Mouse (Mus musculus) heart, postnatal 4 days (tissue): ENCODE results near the gene Cog4. TPM values are rescaled to one million over a fixed set of nuclear protein-coding genes. Genes with fewer than 3 reads are reported as not detected.
A peak's percentile ranks its signal among the peaks of the same experiment; 100 is the strongest.

Source experiments
- DNase-seq: peaks from one replicate; pipeline ENCODE4 v3.0.0; 2021
- total RNA-seq, 2 experiments: library from RNA; stranded (reverse); gene quantifications; 2 replicates each; pipeline ENCODE4 v1.2.3; 2021

The Cog4 gene
- total RNA-seq: 10 to 100 TPM; 49.8 to 50.5 TPM

DNA sequence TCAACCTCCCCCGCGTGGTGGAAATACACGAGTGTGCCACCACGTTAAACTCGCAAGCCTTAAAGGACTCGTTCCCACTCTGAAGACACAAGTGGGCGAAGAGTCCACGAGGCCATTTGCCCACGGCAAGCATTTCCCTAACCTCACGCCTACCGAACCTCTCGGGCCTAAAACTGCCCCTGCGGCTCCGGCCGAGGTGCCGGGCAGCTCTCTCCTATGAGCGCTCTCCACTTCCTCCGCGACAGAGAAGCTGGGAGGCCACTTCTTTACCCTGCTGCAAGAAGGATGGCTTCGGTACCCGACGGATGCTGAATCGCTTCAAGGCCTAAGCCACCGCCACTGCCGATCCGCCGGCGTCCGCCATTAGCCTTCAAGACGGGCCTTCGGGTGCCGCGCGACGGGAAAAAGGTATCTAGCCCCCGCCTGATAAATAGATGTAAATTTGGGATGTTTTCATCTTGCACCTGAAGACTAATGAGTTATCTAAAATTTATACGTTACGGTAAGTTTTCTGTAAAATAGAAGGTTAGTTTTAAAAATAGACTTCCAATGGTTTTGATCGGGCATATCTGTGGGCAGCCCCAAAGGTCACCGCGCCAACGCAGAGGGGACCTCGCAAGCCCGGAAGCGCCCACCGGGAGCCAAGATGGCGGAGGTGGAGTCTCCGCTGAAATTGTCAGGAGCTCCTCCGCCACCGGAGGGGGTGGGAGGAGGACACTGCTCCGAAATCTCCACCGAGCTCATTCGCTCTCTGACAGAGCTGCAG, at the start of gene Cog4, which contains the start of gene Sf3b3:
Gene Cog4, plus strand, starts transcription at position 196 of the 766 bp plus-strand sequence.
Gene Sf3b3, minus strand, starts transcription at position 383 of the 766 bp plus-strand sequence.
- DNase-seq: peak; percentile 88

GRCm38 (mm10) chr8:110797086-110797485, 49.3 kb upstream of the Cog4 start:
- DNase-seq: no peak

GRCm38 (mm10) chr8:110802988-110803387, 43.4 kb upstream of the Cog4 start:
- DNase-seq: no peak

DNA sequence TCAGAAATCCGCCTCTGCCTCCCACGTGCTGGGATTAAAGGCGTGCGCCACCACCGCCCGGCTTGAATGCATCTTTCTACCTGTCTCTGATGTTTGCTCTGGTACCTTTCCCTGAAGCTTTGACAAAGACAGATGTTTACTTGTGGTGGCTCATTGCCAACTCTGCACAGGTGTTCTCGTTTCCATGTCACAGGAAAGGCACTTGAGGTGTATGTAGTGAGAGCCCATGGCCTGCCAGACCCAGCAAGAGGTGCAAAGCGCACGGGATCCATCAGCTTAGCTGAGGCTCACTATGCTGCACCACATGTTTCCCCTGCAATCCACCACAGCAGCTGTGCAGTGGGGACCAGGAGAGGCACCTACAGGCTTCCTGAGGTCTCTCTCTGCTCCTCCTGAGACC, 42.5 kb upstream of the Cog4 start:
- no peak for DNase-seq

DNA sequence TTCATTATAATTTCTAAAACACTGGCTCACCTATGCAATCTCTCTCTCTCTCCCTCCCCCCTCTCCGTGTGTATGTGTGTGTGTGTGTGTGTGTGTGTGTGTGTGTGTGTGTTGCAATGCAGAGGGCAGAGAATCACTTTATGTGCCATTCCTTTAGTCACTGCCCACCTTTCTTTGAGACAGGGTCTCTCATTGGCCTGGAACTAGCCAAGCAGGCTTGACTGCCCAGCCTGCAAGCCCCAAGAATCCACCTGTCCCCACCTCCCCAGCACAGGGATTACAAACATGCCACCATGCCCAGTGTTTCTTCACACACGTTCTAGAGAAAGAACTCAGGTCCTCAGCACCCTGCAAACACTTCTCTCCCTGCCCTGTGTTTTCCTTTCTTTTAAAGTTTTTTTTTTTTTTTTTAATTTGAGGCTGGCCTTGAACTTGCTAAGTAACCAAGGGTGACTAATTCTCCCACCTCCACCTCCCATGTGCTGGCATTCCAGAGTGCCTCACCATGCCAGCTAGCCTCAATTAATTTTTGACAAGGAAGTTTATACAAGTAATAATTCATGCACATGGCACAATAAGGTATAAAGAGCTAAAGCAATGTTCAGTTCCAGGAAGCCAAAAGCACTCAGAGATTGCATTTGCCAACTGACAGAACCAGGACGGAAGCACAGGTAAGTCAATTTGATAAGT, 41.4 kb upstream of the Cog4 start:
- no peak for DNase-seq

DNA sequence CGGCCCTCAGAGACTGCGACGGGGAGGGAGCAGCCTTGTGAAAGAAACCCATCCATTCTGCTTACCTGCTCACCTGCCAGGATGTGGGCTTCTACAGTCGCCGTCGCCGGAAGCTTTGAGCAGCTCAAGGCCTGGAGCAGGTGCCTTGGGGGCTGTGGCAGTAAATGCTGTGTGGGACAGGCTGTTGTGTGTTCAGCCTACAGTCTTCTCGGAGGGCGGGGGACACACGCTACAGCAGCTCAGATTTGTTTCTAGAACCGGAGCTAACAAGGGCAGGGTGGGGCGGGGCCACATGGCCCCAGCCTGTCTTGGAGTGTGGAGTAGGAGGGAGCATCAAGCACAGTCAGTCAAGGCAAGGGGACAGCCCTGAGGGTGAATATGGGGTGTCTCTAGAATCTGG, 40.7 kb upstream of the Cog4 start, which contains the start of gene Il34:
Gene Il34, minus strand, starts transcription at position 256 of the 400 bp plus-strand sequence.
- no peak for DNase-seq

DNA sequence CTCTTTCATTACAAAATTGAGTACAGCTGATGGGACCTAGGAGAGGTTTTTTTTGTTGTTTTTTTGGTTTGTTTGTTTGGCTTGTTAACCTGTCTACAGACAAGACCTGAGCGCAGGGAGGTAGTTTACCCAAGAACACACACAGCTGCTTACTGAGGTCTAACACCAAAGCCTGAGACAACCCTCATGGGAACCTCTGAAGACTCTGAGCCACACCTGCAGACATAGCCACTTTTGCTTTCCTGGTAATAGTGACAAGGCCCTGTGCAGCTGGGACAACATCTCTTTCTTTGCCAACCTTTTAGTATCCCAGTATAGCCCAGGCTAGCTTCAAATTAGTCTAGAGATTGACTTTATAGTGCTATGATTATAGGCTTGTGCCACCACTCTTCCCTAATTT, 40.3 kb upstream of the Cog4 start:
- DNase-seq: no peak

DNA sequence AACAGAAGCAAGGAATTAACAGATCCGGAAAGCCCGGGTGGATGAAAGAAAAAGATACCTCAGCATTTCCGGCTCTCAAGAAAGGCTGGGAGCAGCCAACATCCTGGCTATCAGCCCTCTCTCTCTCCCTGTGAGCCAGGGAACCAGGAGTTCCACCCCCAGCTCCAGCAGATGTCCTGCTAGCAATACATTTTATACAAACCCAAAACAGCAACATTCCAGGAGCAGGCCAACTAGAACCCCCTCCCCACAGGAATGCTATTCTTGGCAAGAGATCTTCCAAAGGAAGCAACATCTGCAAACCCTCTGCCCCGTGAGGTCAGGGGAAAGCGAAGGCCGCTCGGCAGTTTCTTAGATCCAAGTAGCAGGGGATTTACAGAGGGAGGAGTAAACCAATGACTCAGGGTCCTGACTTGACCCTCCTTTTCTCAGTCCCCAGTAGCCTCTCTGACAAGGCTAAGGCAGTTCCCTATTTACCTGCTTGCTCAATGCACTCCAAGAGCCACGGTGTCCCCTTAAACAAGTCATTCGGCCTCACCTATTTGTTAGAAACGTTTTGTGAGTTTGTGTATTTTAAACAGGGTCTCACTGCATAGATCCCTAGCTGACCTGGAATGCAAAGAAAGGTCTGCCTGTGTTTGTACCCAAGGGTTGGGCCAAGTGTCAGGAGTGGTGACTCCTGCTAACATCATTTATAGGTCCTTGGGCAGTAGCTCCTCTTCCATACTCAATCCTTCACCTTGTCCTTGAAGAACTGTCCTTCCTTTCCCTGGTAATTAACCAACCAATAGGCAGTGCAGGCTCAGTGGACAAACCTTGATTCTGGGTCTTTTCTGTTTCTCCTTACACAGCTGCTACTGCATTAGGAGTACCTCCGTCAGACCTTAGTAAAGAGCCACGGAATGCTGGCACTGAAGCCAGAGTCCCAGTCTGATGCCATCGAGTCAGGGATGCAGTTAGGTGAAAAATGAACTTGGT, 37.6 kb upstream of the Cog4 start:
- DNase-seq: peak; percentile 58

GRCm38 (mm10) chr8:110809831-110810230, 36.6 kb upstream of the Cog4 start:
- peak; percentile 32 for DNase-seq

DNA sequence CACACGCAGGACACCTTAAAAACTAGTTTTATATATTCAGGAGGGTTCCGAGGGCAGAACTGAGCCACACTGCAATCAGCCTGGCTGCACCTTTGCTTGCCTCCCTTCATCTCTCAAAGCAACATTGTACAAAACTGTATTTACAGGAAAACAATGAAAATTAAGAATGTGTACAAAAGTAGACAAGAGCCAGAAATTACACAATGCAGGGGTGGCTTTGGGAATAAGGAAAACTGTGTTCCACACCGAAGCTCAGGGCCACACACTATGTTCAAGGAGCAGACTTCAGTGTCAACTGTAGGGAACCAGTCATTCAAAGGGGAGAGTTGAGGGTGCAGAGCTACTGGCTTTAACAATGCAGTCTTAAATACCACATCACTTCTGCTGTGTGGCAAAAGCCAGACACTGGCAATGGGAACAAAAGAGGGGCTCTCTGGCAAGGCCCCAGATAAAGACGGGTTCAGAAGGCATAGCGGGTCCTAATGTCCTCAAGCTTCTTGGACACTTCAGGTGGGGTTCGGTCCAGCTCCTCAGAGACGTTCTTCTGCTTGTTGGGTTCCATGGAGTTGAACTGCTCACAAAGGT, 35.8 kb upstream of the Cog4 start:
- DNase-seq: no peak

DNA sequence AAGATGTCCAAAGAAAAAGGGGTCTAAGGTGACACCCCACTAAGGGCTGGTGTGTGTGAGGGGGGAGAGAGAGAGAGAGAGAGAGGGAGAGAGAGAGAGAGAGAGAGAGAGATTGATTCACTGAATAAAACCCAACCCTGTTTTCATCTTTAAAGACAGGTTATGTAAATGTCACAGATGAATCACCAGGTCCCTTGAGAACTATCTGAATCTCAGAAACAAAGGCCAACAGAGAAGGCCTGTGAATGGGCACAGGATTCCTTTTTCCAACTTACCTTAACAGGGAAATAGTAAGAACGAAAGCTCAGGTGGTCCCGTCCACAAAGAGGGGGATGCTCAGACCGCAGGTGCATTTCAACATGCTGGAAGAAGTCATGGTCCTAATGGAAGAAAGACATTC, 35.3 kb upstream of the Cog4 start:
- no peak for DNase-seq

GRCm38 (mm10) chr8:110811793-110812192, 34.6 kb upstream of the Cog4 start:
- no peak for DNase-seq

- no peak for DNase-seq
These were observed 33.9 kb upstream of the Cog4 start for GRCm38 (mm10) chr8:110812349-110813080.

GRCm38 (mm10) chr8:110813081-110813812, 33.2 kb upstream of the Cog4 start:
- no peak for DNase-seq

DNA sequence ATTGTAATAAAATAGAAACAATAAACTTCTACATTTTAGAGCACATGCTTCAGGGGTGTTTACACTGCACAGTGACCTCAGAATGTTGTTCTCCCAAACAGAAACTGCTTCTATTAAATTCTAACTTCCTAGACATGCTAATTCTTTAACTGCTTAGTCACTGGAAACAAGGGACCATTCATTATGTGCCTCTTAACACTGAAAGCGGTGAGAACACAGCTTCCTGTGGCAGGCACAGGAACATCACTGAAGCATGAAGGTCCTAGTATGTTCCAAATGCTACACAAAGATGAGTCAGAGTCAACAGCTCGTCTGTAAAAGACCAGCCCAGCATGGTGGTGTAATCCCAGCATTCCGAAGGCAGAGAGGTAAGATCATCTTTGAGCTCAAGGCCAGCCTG, 31.1 kb upstream of the Cog4 start:
- DNase-seq: no peak

- DNase-seq: no peak
These were observed 29.4 kb upstream of the Cog4 start for GRCm38 (mm10) chr8:110816990-110817389.

DNA sequence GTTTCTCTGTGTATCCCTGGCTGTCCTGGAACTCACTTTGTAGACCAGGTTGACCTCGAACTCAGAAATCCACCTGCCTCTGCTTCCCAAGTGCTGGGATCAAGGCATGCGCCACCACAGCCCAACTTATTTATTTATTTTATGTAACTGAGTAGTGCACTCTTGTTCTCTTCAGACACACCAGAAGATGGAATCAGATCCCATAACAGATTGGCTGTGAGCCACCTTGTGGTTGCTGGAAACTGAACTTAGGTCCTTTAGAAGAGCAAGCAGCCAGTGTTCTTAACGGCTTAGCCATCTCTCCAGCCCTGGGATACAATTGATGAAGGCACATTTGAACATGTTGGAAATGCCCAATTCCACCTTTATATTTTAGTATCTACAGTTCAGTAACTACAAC, 27.8 kb upstream of the Cog4 start:
- DNase-seq: no peak

DNA sequence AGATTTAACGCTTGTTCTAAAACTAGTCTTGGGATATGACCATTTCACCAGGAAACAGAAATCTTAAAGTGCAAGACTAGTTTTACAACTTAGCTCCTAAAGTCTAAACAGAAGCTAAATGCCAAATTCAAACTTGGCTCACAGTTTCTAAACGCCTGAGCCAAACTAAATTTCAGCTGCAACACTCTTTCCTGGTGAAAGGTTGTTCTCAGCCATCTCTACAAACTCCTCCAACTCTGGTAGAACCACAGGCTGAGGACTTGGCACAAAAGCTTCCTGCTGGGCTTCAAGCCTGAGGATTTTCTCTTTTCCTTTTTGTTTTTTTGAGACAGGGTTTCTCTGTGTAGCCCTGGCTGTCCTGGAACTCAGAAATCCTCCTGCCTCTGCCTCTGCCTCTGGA, 26.1 kb upstream of the Cog4 start:
- no peak for DNase-seq

- DNase-seq: no peak
These were observed 24.4 kb upstream of the Cog4 start for GRCm38 (mm10) chr8:110821960-110822359.

GRCm38 (mm10) chr8:110824861-110825260, 21.5 kb upstream of the Cog4 start:
- no peak for DNase-seq

DNA sequence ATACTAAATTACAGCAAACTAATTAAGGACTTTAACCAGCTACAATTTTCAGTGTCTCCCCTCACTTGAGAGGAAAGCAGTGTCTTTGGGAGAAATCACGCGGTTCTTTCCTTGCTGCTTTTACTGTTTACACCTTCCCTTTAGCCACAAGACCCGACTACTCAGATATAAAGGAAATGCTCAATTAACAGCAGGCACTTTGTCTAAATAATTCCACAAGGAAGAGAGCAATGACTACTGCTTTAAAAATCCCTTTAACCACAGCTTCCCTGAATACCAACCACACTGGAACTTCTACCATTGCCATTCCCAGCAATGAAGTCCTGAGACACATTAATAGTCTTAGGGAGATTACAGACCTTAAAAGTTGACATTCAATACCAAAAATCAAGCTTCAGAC, 17.9 kb upstream of the Cog4 start:
- DNase-seq: no peak
